Mouse (Mus musculus): Measurements from ENCODE around the gene Gsg1l. TPM values are rescaled to one million over a fixed set of nuclear protein-coding genes. Genes with fewer than 3 reads are reported as not detected.

Gsg1l gene
- polyA plus RNA-seq, 1 experiment, result not detected

DNA sequence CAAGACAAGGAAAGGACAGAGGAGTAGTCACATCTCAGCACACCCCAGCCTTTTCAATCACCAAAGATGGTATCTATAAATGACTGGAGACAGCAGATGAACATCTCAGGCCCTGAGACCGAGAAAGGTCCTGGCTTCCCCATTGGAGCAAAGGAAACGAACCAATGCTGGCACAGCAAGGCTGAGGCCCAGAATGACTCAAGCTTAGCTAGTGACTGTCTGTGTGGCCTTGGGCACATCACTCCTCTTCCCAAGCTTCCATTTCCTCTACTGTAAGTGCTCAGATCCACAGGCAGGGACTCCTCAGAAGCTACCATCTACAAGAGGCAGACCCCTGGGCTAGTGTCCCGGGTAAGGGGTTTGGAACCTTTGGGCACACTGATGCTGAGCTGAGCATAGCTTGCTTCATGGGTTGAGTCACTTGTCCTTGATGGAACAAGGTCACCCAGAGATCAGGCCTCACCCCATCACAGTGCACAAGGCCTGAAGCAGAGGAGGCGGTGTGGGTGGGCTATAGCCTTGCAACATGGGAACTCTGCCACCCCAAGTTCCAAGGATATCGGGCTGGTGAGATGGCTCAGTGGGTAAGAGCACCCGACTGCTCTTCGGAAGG, 17.1 kb upstream of the Gsg1l start:
- H3K27me3 ChIP-seq (ENCODE audit: control insufficient read depth), result no peaks in the 10 kb centered on the region
- no peak for TF ChIP-seq TAL1 (IDR thresholded peaks at IDR 0.05; ENCODE audit: low read length)
- no peak for TF ChIP-seq GATA1 (IDR thresholded peaks at IDR 0.05; ENCODE audit: low read length)
- no peaks in the 10 kb centered on the region for H3K4me1 ChIP-seq (ENCODE audit: control insufficient read depth)
- no peak overlapping the region for H3K4me3 ChIP-seq (replicated peaks)
- H3K9me3 ChIP-seq (ENCODE audit: control insufficient read depth, low read length), result no peaks in the 10 kb centered on the region
- peaks cover 72% of the 10 kb centered on the region for H3K36me3 ChIP-seq (ENCODE audit: control insufficient read depth)

- no peak overlapping the region for H3K4me3 ChIP-seq (replicated peaks)
- no peaks in the 10 kb centered on the region for H3K4me1 ChIP-seq (ENCODE audit: control insufficient read depth)
- TF ChIP-seq TAL1 (IDR thresholded peaks at IDR 0.05; ENCODE audit: low read length) (no peak), GATA1 (IDR thresholded peaks at IDR 0.05; ENCODE audit: low read length) (no peak)
- H3K9me3 ChIP-seq (ENCODE audit: control insufficient read depth, low read length), result no peaks in the 10 kb centered on the region
- H3K36me3 ChIP-seq (ENCODE audit: control insufficient read depth), result peaks cover 54% of the 10 kb centered on the region
- no peaks in the 10 kb centered on the region for H3K27me3 ChIP-seq (ENCODE audit: control insufficient read depth)
Observed at GRCm38 (mm10) chr7:126097219-126097915, 15.2 kb upstream of the Gsg1l start.

- TF ChIP-seq GATA1 (IDR thresholded peaks at IDR 0.05; ENCODE audit: low read length), result no peak
- TF ChIP-seq TAL1 (IDR thresholded peaks at IDR 0.05; ENCODE audit: low read length), result no peak
- Histone ChIP-seq H3K36me3 (ENCODE audit: control insufficient read depth) (peaks cover 46% of the 10 kb centered on the region), H3K4me1 (ENCODE audit: control insufficient read depth) (no peaks in the 10 kb centered on the region), H3K9me3 (ENCODE audit: control insufficient read depth, low read length) (no peaks in the 10 kb centered on the region), H3K27me3 (ENCODE audit: control insufficient read depth) (no peaks in the 10 kb centered on the region), H3K4me3 (replicated peaks) (no peak overlapping the region)
Observed at GRCm38 (mm10) chr7:126096596-126096995, 14.4 kb upstream of the Gsg1l start.

DNA sequence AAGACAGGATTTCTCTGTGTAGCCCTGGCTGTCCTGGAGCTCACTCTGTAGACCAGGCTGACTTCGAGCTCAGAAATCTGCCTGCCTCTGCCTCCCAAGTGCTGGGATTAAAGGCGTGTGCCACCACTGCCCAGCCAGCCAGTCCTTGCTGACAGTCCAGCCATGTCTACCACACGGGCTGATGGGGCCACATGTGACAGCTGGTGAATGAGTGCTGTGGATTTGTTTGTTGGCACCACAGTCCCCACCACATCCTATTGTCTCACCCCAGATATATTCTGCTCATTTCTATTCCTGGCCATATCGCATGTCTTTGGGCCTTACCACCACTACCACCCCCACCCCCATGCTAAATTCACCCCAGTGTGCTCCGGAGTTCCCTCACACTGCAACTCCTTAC, 12.5 kb upstream of the Gsg1l start:
- Histone ChIP-seq H3K4me1 (ENCODE audit: control insufficient read depth) (no peaks in the 10 kb centered on the region), H3K27me3 (ENCODE audit: control insufficient read depth) (no peaks in the 10 kb centered on the region), H3K9me3 (ENCODE audit: control insufficient read depth, low read length) (peaks cover 2% of the 10 kb centered on the region; the same call in 1 of the 2 replicates), H3K36me3 (ENCODE audit: control insufficient read depth) (peaks cover 28% of the 10 kb centered on the region), H3K4me3 (replicated peaks) (no peak overlapping the region)
- TF ChIP-seq TAL1 (IDR thresholded peaks at IDR 0.05; ENCODE audit: low read length) (no peak), GATA1 (IDR thresholded peaks at IDR 0.05; ENCODE audit: low read length) (no peak)

DNA sequence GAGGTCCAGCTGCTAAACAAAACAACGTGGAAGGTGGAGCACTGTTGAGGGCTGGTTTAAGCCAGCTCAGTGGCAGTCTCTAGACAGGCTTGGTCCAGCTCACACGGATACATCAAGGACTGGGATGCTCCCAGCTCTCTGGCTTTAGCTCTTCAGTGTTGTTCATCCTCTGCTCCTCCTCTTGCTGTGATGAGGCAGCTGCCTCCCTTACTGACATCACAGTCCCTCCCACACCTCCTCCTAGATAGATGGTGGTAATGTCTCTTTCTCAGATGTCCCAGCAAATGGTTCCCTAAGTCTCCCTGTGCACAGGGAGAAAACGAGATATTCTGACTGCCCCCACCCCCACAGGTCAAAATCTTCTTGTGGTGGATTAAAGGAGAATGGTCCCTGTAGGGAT, 11.0 kb upstream of the Gsg1l start:
- H3K27me3 ChIP-seq (ENCODE audit: control insufficient read depth), result no peaks in the 10 kb centered on the region
- peaks cover 14% of the 10 kb centered on the region for H3K36me3 ChIP-seq (ENCODE audit: control insufficient read depth)
- H3K4me3 ChIP-seq (replicated peaks), result no peak overlapping the region
- TF ChIP-seq GATA1 (IDR thresholded peaks at IDR 0.05; ENCODE audit: low read length), result no peak
- no peak for TF ChIP-seq TAL1 (IDR thresholded peaks at IDR 0.05; ENCODE audit: low read length)
- no peaks in the 10 kb centered on the region for H3K4me1 ChIP-seq (ENCODE audit: control insufficient read depth)
- H3K9me3 ChIP-seq (ENCODE audit: control insufficient read depth, low read length), result peaks cover 2% of the 10 kb centered on the region; the same call in 1 of the 2 replicates

- Histone ChIP-seq H3K4me1 (ENCODE audit: control insufficient read depth) (no peaks in the 10 kb centered on the region), H3K27me3 (ENCODE audit: control insufficient read depth) (peaks cover 16% of the 10 kb centered on the region), H3K4me3 (replicated peaks) (no peak overlapping the region), H3K36me3 (ENCODE audit: control insufficient read depth) (no peaks in the 10 kb centered on the region), H3K9me3 (ENCODE audit: control insufficient read depth, low read length) (peaks cover 2% of the 10 kb centered on the region; the same call in 1 of the 2 replicates)
- TF ChIP-seq TAL1 (IDR thresholded peaks at IDR 0.05; ENCODE audit: low read length) (no peak), GATA1 (IDR thresholded peaks at IDR 0.05; ENCODE audit: low read length) (no peak)
Observed at GRCm38 (mm10) chr7:126089782-126090181, 7.6 kb upstream of the Gsg1l start.

GRCm38 (mm10) chr7:126088155-126088554, 5.9 kb upstream of the Gsg1l start:
- TF ChIP-seq GATA1 (IDR thresholded peaks at IDR 0.05; ENCODE audit: low read length), result no peak
- TF ChIP-seq TAL1 (IDR thresholded peaks at IDR 0.05; ENCODE audit: low read length), result no peak
- Histone ChIP-seq H3K4me1 (ENCODE audit: control insufficient read depth) (no peaks in the 10 kb centered on the region), H3K27me3 (ENCODE audit: control insufficient read depth) (peaks cover 31% of the 10 kb centered on the region)

DNA sequence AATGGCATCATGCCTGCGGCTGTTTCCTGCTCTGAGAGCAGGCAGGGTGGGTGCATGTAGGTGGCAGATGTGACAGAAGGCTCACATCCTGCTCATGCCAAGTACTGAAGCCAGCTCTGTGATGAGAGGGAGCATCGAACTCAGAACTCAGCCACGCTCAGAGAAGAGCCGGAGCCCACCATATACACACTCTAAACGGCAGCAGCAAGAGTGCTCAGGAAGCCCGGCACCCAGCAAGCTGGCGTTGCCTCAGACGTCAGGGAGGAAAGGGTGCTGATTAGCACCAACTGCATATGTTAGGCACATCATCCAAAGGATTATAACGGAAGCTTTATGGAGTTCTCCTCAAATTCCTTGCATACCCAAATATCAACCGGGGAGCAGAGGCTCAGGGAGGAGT, 5.4 kb upstream of the Gsg1l start:
- TF ChIP-seq GATA1 (IDR thresholded peaks at IDR 0.05; ENCODE audit: low read length) (no peak), TAL1 (IDR thresholded peaks at IDR 0.05; ENCODE audit: low read length) (no peak)
- no peaks in the 10 kb centered on the region for H3K36me3 ChIP-seq (ENCODE audit: control insufficient read depth)
- peaks cover 37% of the 10 kb centered on the region for H3K27me3 ChIP-seq (ENCODE audit: control insufficient read depth)
- H3K4me1 ChIP-seq (ENCODE audit: control insufficient read depth), result no peaks in the 10 kb centered on the region
- H3K4me3 ChIP-seq (replicated peaks), result no peak overlapping the region
- peaks cover 2% of the 10 kb centered on the region; the same call in 1 of the 2 replicates for H3K9me3 ChIP-seq (ENCODE audit: control insufficient read depth, low read length)

More at GRCm38 (mm10) chr7:126088155-126088554, 5.9 kb upstream of the Gsg1l start:
- no peaks in the 10 kb centered on the region for H3K36me3 ChIP-seq (ENCODE audit: control insufficient read depth)
- peaks cover 2% of the 10 kb centered on the region; the same call in 1 of the 2 replicates for H3K9me3 ChIP-seq (ENCODE audit: control insufficient read depth, low read length)
- H3K4me3 ChIP-seq (replicated peaks), result no peak overlapping the region

GRCm38 (mm10) chr7:126086321-126086741, 4.1 kb upstream of the Gsg1l start:
- peaks cover 50% of the 10 kb centered on the region for H3K27me3 ChIP-seq (ENCODE audit: control insufficient read depth)
- peaks cover 2% of the 10 kb centered on the region; the same call in 1 of the 2 replicates for H3K9me3 ChIP-seq (ENCODE audit: control insufficient read depth, low read length)

More at GRCm38 (mm10) chr7:126086321-126086741, 4.1 kb upstream of the Gsg1l start:
- Histone ChIP-seq H3K36me3 (ENCODE audit: control insufficient read depth) (no peaks in the 10 kb centered on the region), H3K4me3 (replicated peaks) (no peak overlapping the region), H3K4me1 (ENCODE audit: control insufficient read depth) (no peaks in the 10 kb centered on the region)
- TF ChIP-seq TAL1 (IDR thresholded peaks at IDR 0.05; ENCODE audit: low read length) (no peak), GATA1 (IDR thresholded peaks at IDR 0.05; ENCODE audit: low read length) (no peak)

Data from erythroblast, embryonic 14.5 days (primary cell).